Mouse (Mus musculus) liver, postnatal 0 days (tissue): ENCODE results near the gene Cmbl. TPM values are rescaled to one million over a fixed set of nuclear protein-coding genes. Genes with fewer than 3 reads are reported as not detected.

Source experiments
- ATAC-seq: fragments of 200-750 bp; cut with Nextera tagmentation; 2 replicates; pipeline ENCODE4 v1.8.0; 2017; ENCODE audit warnings: mild to moderate bottlenecking, moderate library complexity
- DNase-seq: peaks from one replicate; pipeline ENCODE4 v3.0.0-alpha.2; 2016
- H3K27ac ChIP-seq: fragments of 300-500 bp; sonication (generic); 2 replicates; pipeline ENCODE4 v1.5.1; 2014; ENCODE audit warnings: antibody characterized with exemption, moderate library complexity, mild to moderate bottlenecking, low read depth
- H3K27me3 ChIP-seq: fragments of 300-500 bp; sonication (generic); 2 replicates; pipeline ENCODE4 v1.6.1; 2014; ENCODE audit warnings: low read length, control low read depth, mixed read lengths; ENCODE audit not compliant: insufficient read depth
- H3K36me3 ChIP-seq: fragments of 300-500 bp; sonication (generic); replicated peaks from 2 replicates; pipeline ENCODE4 v1.6.1; 2014; ENCODE audit warnings: mild to moderate bottlenecking, control low read depth, low read length, moderate library complexity, mixed read lengths; ENCODE audit not compliant: insufficient read depth
- H3K4me1 ChIP-seq: fragments of 300-500 bp; sonication (generic); 2 replicates; pipeline ENCODE4 v1.6.1; 2014; ENCODE audit warnings: antibody characterized with exemption, mild to moderate bottlenecking, control low read depth; ENCODE audit not compliant: insufficient read depth
- H3K4me2 ChIP-seq: fragments of 300-500 bp; sonication (generic); 2 replicates; pipeline ENCODE4 v1.6.1; 2014; ENCODE audit warnings: low read depth, mild to moderate bottlenecking, low read length, moderate library complexity, mixed read lengths
- H3K4me3 ChIP-seq: fragments of 300-500 bp; sonication (generic); 2 replicates; pipeline ENCODE4 v1.5.1; 2014; ENCODE audit warnings: low read depth, low read length
- H3K9ac ChIP-seq: fragments of 300-500 bp; sonication (generic); replicated peaks from 2 replicates; pipeline ENCODE4 v1.6.1; 2014; ENCODE audit warnings: mild to moderate bottlenecking, moderate library complexity
- H3K9me3 ChIP-seq: fragments of 300-500 bp; sonication (generic); 2 replicates; pipeline ENCODE4 v1.6.1; 2016; ENCODE audit warnings: mild to moderate bottlenecking, control low read depth, low read length, mixed read lengths
- CTCF ChIP-seq: sonication (generic); IDR thresholded peaks from 2 replicates; pipeline ENCODE4 v1.5.1; 2016; ENCODE audit warnings: antibody characterized with exemption, low read depth
- EP300 ChIP-seq: IDR thresholded peaks from 2 replicates; pipeline ENCODE4 v1.6.1; 2016; ENCODE audit warnings: antibody characterized with exemption, low read depth, mild to moderate bottlenecking
- WGBS: fragments of 180-500 bp; shearing (Covaris S2); extraction: QIAGEN DNeasy Blood & Tissue Kit; methylation state at CpG from one replicate; pipeline ENCODE4 v1.1.7; 2014; ENCODE audit not compliant: insufficient replicate concordance; 5-methylcytosine and 5-hydroxymethylcytosine counted together
- polyA plus RNA-seq: library from polyadenylated mRNA; unstranded; fragments of >200 nt; fragmentation: Nextera tagmentation; extraction: Ambion mirVana; gene quantifications from 2 replicates; pipeline ENCODE4 v1.2.1, GENCODE M21; 2015

The Cmbl gene
- polyA plus RNA-seq, 1 experiment from 2014 or later = 113 TPM

DNA sequence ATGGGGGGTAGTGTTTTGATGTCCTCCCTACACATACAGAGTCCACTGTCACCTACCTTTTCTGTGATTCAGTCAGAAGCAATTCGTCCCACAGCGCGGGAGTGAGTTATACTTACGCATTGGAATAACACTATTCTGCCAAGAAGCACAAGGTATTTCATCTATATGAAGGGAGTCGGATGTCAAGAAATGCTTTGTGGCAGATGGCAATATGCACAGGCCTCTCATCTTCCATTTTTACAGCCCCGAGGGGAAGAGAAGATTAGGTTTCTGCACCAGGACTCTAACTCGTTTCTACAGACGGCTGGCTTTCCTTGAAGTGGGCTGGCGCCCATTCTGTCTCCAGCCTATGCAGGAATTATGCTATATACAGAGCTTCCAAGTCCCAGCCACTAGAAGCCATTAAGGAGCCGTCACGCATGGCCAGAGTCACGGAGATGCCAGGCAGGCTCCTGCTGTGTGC lies 66.2 kb downstream of the Cmbl start:
- ATAC-seq = no peak
- Histone ChIP-seq H3K4me3 (no peak overlapping the region), H3K4me1 (no peaks in the 10 kb centered on the region), H3K36me3 (no peaks in the 10 kb centered on the region), H3K27ac (no peak overlapping the region), H3K9me3 (no peaks in the 10 kb centered on the region), H3K27me3 (no peaks in the 10 kb centered on the region), H3K4me2 (no peak overlapping the region), H3K9ac (no peak overlapping the region)
- 86% methylated on average over 12 of the region's 12 CpGs for WGBS
- no peak for DNase-seq
- TF ChIP-seq EP300 (no peak), CTCF (no peak)

GRCm38 (mm10) chr15:31632478-31632877 lies 67.3 kb downstream of the Cmbl start:
- Histone ChIP-seq H3K36me3 (no peaks in the 10 kb centered on the region), H3K9me3 (no peaks in the 10 kb centered on the region), H3K4me1 (no peaks in the 10 kb centered on the region), H3K9ac (no peak overlapping the region), H3K4me3 (no peak overlapping the region), H3K27ac (no peak overlapping the region), H3K4me2 (no peak overlapping the region), H3K27me3 (no peaks in the 10 kb centered on the region)
- WGBS = 60% methylated on average over 4 of the region's 4 CpGs
- TF ChIP-seq EP300 (no peak), CTCF (no peak)
- ATAC-seq (no peak), DNase-seq (no peak)

DNA sequence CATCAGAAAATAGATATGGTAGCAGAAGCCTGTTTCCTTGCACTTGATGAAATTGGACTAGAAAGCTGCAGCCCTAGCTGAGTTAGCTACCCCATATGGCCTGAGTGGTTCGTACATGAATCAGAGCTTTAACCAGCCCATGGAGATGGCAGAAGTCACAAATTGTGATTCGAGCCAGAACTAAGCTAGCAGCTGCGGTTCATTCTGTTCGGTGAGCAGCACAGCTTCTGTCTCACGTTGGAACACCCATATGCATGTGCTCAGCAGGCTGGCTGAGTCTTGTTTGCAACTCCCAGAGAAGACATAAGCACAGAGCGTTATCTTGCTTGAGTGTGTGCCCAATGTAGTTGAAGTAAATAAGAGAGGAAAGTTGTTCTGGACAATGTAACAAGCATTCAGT lies 69.4 kb downstream of the Cmbl start:
- H3K4me1 ChIP-seq = no peaks in the 10 kb centered on the region
- ATAC-seq (no peak), DNase-seq (no peak)
- no peak overlapping the region for H3K4me2 ChIP-seq
- no peak overlapping the region for H3K27ac ChIP-seq
- no peaks in the 10 kb centered on the region for H3K9me3 ChIP-seq
- H3K9ac ChIP-seq = no peak overlapping the region
- H3K4me3 ChIP-seq = no peak overlapping the region
- WGBS = 76% methylated on average over 6 of the region's 6 CpGs
- TF ChIP-seq EP300 (no peak), CTCF (no peak)
- no peaks in the 10 kb centered on the region for H3K27me3 ChIP-seq
- no peaks in the 10 kb centered on the region for H3K36me3 ChIP-seq

GRCm38 (mm10) chr15:31636091-31636595 lies 71.0 kb downstream of the Cmbl start:
- TF ChIP-seq EP300 (no peak), CTCF (no peak)
- H3K27me3 ChIP-seq = no peaks in the 10 kb centered on the region
- H3K9ac ChIP-seq = no peak overlapping the region
- H3K4me1 ChIP-seq = no peaks in the 10 kb centered on the region
- no peaks in the 10 kb centered on the region for H3K9me3 ChIP-seq
- no peaks in the 10 kb centered on the region for H3K36me3 ChIP-seq
- H3K4me2 ChIP-seq = no peak overlapping the region
- H3K4me3 ChIP-seq = no peak overlapping the region
- H3K27ac ChIP-seq = no peak overlapping the region
- ATAC-seq (no peak), DNase-seq (no peak)
- 74% methylated on average over 9 of the region's 9 CpGs for WGBS

Other genes with a start within 250 kb of the Cmbl start
- 1.8 and 1.9 TPM in 2 replicates for gene Ankrd33b, start 197.7 kb upstream of the Cmbl start, polyA plus RNA-seq
- gene Ropn1l, start 111.7 kb upstream of the Cmbl start, polyA plus RNA-seq = 7.9 and 9.8 TPM in 2 replicates
- gene March6, start 34.3 kb upstream of the Cmbl start, polyA plus RNA-seq = 14.8 and 17.3 TPM in 2 replicates
- gene Cct5, start 36.4 kb downstream of the Cmbl start, polyA plus RNA-seq = 164 and 168 TPM in 2 replicates
- 9.3 and 12.1 TPM in 2 replicates for gene Fam173b, start 36.5 kb downstream of the Cmbl start, polyA plus RNA-seq